Mouse (Mus musculus): ENCODE measurements around the gene Ncapd3. TPM values are rescaled to one million over a fixed set of nuclear protein-coding genes. Genes with fewer than 3 reads are reported as not detected.

Ncapd3 gene
- 14.1 to 20.1 TPM (median 18.2 TPM) in 4 replicates for total RNA-seq (2023)

DNA sequence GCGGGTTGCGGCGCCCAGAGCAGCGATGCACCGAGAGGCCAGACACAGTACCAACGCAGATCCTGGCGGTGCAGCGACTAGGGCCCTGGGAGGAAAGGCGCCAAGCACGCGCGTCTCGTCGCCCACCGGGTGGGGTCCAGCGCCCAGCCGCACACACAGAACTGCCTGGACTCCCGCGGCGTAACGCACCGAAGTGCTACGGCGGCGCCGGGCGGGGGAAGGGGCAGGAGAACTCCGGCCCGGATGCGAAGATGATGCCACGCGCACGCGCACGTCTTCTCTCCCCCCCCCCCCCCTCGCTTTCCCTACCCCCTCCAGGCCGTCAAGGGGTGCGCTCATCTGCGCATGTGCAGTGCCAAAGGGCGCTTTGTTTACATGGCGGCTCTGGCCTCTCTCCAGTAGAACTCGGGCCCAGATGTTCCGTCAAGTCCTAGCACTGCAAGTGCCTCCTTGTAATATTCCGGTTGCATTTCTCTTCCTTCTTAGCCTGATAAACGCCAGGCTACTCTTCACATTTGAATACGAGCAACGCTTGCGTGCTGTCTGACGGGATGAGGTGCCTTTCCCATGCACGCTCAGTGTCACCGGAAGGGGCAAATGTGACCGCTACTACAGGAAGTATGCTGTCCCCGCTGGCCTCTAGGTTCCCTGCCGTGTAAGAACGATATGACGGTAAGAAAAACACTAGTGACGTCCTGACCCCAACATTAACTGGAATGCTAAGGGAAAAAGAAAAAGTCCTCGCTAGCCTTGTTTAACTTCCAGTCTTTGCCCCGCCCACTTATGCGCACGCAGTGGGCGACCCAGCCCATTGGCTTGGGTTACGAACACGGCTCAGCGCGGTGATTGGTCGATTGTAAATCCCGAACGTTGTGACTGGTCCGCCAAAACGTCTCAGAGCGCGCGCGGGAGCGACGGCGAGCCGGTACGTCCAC, at the start of gene Ncapd3, which contains the start of gene Vps26b:
Ncapd3 (plus strand) TSS at position 348 of the 935 bp plus-strand sequence.
Vps26b (minus strand) TSS at position 238 of the 935 bp plus-strand sequence.

DNA sequence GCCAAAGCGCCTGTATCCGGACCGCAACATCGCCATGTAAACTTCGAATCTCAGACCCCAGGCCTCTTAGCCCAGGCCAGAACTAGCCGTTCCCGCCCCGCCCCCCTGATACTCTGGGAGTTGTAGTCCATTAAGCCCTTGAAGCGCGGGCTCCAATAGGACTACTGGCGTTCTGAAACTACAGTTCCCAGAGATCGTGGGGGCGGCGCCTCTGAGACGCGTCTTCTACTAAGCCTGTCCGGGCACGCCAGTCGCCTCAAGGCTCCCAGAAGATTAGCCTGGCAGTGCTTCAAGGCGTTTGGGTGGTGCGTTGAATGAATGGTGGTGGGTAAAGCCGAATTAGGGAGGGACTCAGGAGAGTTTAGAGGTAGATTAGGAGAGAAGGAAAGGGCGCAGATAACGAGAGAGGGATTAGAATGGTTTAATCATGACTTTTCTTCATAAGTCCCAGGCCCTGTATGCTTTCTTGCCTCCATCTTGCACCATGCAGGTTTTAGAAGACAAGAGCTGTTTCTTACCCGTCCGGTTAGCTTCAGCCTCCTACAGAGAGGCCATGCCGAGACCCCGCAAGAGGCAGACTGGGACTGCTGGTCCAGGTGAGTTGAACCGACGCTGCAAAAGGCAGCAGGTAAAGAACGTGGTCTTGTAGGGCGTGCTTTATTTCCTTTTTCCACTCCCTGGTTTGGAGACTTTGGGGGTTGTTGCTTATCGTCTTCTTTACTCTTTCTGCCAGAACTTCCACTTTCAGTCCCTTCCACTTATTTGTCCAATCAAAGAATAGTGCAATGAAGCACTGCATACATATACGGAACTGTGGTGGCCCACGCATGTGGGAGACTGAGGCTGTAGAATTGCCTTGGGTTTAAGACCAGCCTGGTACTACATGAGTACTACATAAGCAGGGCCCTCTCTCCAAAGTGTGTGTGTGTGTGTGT, 30.2 kb upstream of the Ncapd3 start, which contains the start of the genes Acad8 and Thyn1:
Acad8 (minus strand) TSS at position 106 of the 935 bp plus-strand sequence.
Thyn1 (plus strand) TSS at position 250 of the 935 bp plus-strand sequence.

Other genes starting within 250 kb of the Ncapd3 start
- not detected in 4 replicates for gene Glb1l2, start 223.7 kb upstream of the Ncapd3 start, total RNA-seq (2023)
- not detected in 4 replicates for gene Glb1l3, start 169.3 kb upstream of the Ncapd3 start, total RNA-seq (2023)
- gene Gm1110, start 107.1 kb upstream of the Ncapd3 start, total RNA-seq (2023): not detected in 4 replicates
- gene Acad8, start 30.6 kb upstream of the Ncapd3 start, total RNA-seq (2023): 6.5 to 8.0 TPM (median 7.3 TPM) in 4 replicates
- 5.5 to 7.3 TPM (median 5.7 TPM) in 4 replicates for gene Thyn1, start 30.5 kb upstream of the Ncapd3 start, total RNA-seq (2023)
- gene Vps26b, start 110 bp upstream of the Ncapd3 start, total RNA-seq (2023): 1.7 to 2.7 TPM (median 2.4 TPM) in 4 replicates
- gene Jam3, start 125.2 kb downstream of the Ncapd3 start, total RNA-seq (2023): not detected in 4 replicates

All from B cell, adult 62 days (primary cell).